Mouse (Mus musculus): ENCODE data around the gene Prkn. TPM values are rescaled to one million over a fixed set of nuclear protein-coding genes. Genes with fewer than 3 reads are reported as not detected.

Prkn gene
- polyA plus RNA-seq, 1 experiment from 2014 or later, result 2.3 TPM

DNA sequence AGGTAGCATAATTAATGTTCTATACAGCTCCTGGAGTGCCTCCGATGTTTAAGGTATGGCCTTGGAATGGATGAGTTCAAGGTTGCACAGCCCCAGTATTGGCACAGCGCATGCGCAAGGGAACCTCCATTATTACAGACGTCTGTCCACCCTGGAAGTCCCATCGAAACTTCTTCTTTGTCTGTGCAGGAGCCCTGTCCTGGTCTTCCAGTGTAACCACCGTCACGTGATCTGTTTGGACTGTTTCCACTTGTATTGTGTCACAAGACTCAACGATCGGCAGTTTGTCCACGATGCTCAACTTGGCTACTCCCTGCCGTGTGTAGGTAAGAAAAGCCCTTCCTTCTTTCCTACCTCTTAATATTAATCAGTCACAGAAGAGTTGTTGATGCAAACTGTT, 794.9 kb downstream of the Prkn start:
- no peaks in the 10 kb centered on the region for H3K4me1 ChIP-seq (replicated peaks; ENCODE audit: control insufficient read depth, insufficient read depth)
- no peaks in the 10 kb centered on the region for H3K36me3 ChIP-seq (ENCODE audit: control insufficient read depth, insufficient read depth, low read length)
- H3K27ac ChIP-seq (replicated peaks), result no peak overlapping the region
- ATAC-seq (ENCODE audit: low FRiP score, low TSS enrichment), result no peak
- 92% methylated on average over 11 of the region's 11 CpGs for WGBS
- TF ChIP-seq CTCF (IDR thresholded peaks at IDR 0.05; ENCODE audit: low read depth), result no peak
- TF ChIP-seq EP300 (optimal IDR thresholded peaks at IDR 0.05), result no peak
- no peak overlapping the region for H3K9ac ChIP-seq (ENCODE audit: low read length)
- DNase-seq (ENCODE audit: low spot score), result no peak
- H3K27me3 ChIP-seq (ENCODE audit: control insufficient read depth, insufficient read depth, low read length), result no peaks in the 10 kb centered on the region
- H3K9me3 ChIP-seq (ENCODE audit: control insufficient read depth, low read length), result no peaks in the 10 kb centered on the region
- H3K4me2 ChIP-seq (replicated peaks; ENCODE audit: low read depth), result no peak overlapping the region
- H3K4me3 ChIP-seq (ENCODE audit: low read depth, low read length), result no peak overlapping the region

DNA sequence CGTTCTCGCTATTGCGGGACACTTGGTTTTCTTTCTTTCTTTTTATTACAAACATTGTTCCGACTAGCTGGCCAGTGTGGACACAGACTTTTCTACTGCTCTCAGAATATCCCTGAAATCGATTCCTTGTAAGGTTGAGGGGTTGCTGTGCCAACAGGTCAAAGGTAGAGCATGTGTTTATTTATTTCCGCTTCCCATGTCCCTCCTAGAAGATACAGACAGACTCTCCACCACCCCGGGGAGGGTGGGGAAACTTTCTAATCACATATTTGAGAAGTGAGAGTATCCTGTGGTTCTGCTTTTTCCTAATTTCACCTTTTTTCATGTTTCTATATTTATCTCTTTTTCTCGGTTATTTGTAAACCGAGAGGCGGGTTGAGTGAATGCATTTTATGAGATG, 797.5 kb downstream of the Prkn start:
- DNase-seq (ENCODE audit: low spot score), result no peak
- Histone ChIP-seq H3K4me1 (replicated peaks; ENCODE audit: control insufficient read depth, insufficient read depth) (no peaks in the 10 kb centered on the region), H3K9me3 (ENCODE audit: control insufficient read depth, low read length) (no peaks in the 10 kb centered on the region), H3K4me3 (ENCODE audit: low read depth, low read length) (no peak overlapping the region), H3K4me2 (replicated peaks; ENCODE audit: low read depth) (no peak overlapping the region), H3K27me3 (ENCODE audit: control insufficient read depth, insufficient read depth, low read length) (no peaks in the 10 kb centered on the region), H3K27ac (replicated peaks) (no peak overlapping the region), H3K9ac (ENCODE audit: low read length) (no peak overlapping the region), H3K36me3 (ENCODE audit: control insufficient read depth, insufficient read depth, low read length) (no peaks in the 10 kb centered on the region)
- WGBS, result 62% methylated on average over 10 of the region's 10 CpGs
- TF ChIP-seq CTCF (IDR thresholded peaks at IDR 0.05; ENCODE audit: low read depth), result no peak
- no peak for TF ChIP-seq EP300 (optimal IDR thresholded peaks at IDR 0.05)
- ATAC-seq (ENCODE audit: low FRiP score, low TSS enrichment), result no peak

- WGBS, result 65% methylated on average over 6 of the region's 6 CpGs
- TF ChIP-seq CTCF (IDR thresholded peaks at IDR 0.05; ENCODE audit: low read depth), result no peak
- no peak for TF ChIP-seq EP300 (optimal IDR thresholded peaks at IDR 0.05)
- DNase-seq (ENCODE audit: low spot score), result no peak
- Histone ChIP-seq H3K27me3 (ENCODE audit: control insufficient read depth, insufficient read depth, low read length) (no peaks in the 10 kb centered on the region), H3K4me2 (replicated peaks; ENCODE audit: low read depth) (no peak overlapping the region), H3K4me1 (replicated peaks; ENCODE audit: control insufficient read depth, insufficient read depth) (no peaks in the 10 kb centered on the region), H3K9me3 (ENCODE audit: control insufficient read depth, low read length) (no peaks in the 10 kb centered on the region), H3K4me3 (ENCODE audit: low read depth, low read length) (no peak overlapping the region), H3K9ac (ENCODE audit: low read length) (no peak overlapping the region), H3K36me3 (ENCODE audit: control insufficient read depth, insufficient read depth, low read length) (no peaks in the 10 kb centered on the region), H3K27ac (replicated peaks) (no peak overlapping the region)
- no peak for ATAC-seq (ENCODE audit: low FRiP score, low TSS enrichment)
Observed at GRCm38 (mm10) chr17:11638451-11638850, 798.3 kb downstream of the Prkn start.

- TF ChIP-seq CTCF (IDR thresholded peaks at IDR 0.05; ENCODE audit: low read depth), result no peak
- TF ChIP-seq EP300 (optimal IDR thresholded peaks at IDR 0.05), result no peak
- H3K4me2 ChIP-seq (replicated peaks; ENCODE audit: low read depth), result no peak overlapping the region
- H3K4me3 ChIP-seq (ENCODE audit: low read depth, low read length), result no peak overlapping the region
- H3K27me3 ChIP-seq (ENCODE audit: control insufficient read depth, insufficient read depth, low read length), result no peaks in the 10 kb centered on the region
- no peak for ATAC-seq (ENCODE audit: low FRiP score, low TSS enrichment)
- no peak for DNase-seq (ENCODE audit: low spot score)
- H3K27ac ChIP-seq (replicated peaks), result no peak overlapping the region
- 76% methylated on average over 5 of the region's 5 CpGs for WGBS
- no peaks in the 10 kb centered on the region for H3K4me1 ChIP-seq (replicated peaks; ENCODE audit: control insufficient read depth, insufficient read depth)
- no peaks in the 10 kb centered on the region for H3K9me3 ChIP-seq (ENCODE audit: control insufficient read depth, low read length)
- H3K9ac ChIP-seq (ENCODE audit: low read length), result no peak overlapping the region
- H3K36me3 ChIP-seq (ENCODE audit: control insufficient read depth, insufficient read depth, low read length), result no peaks in the 10 kb centered on the region
Observed at GRCm38 (mm10) chr17:11639786-11640185, 799.6 kb downstream of the Prkn start.

GRCm38 (mm10) chr17:11642328-11642727, 802.1 kb downstream of the Prkn start:
- no peak overlapping the region for H3K27ac ChIP-seq (replicated peaks)

DNA sequence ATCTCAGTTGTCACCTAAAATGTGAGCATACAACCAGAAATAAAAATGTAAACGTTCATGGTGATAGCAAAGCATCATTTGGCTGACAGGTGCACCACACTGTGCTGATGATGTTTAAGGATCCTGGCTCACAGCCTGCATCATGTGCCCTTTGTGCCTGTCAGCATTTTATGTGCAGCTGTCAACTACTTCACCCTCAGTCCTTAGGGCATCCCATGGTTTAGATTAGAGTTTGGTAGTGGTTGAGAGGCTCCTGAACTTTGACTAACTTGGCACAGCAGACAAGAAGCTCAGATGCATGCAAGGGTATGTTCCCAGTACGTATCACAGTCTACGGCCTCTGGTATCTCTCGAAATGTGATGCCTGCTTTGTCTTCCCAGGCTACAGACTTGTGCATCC, 803.8 kb downstream of the Prkn start:
- ATAC-seq (ENCODE audit: low FRiP score, low TSS enrichment) (no peak), DNase-seq (ENCODE audit: low spot score) (no peak)
- Histone ChIP-seq H3K36me3 (ENCODE audit: control insufficient read depth, insufficient read depth, low read length) (no peaks in the 10 kb centered on the region), H3K4me2 (replicated peaks; ENCODE audit: low read depth) (no peak overlapping the region), H3K4me1 (replicated peaks; ENCODE audit: control insufficient read depth, insufficient read depth) (no peaks in the 10 kb centered on the region), H3K9ac (ENCODE audit: low read length) (no peak overlapping the region), H3K9me3 (ENCODE audit: control insufficient read depth, low read length) (no peaks in the 10 kb centered on the region), H3K4me3 (ENCODE audit: low read depth, low read length) (no peak overlapping the region), H3K27ac (replicated peaks) (no peak overlapping the region), H3K27me3 (ENCODE audit: control insufficient read depth, insufficient read depth, low read length) (no peaks in the 10 kb centered on the region)
- WGBS, result 68% methylated on average over 4 of the region's 4 CpGs
- TF ChIP-seq CTCF (IDR thresholded peaks at IDR 0.05; ENCODE audit: low read depth) (no peak), EP300 (optimal IDR thresholded peaks at IDR 0.05) (no peak)

More at GRCm38 (mm10) chr17:11642328-11642727, 802.1 kb downstream of the Prkn start:
- ATAC-seq (ENCODE audit: low FRiP score, low TSS enrichment), result no peak
- H3K9me3 ChIP-seq (ENCODE audit: control insufficient read depth, low read length), result no peaks in the 10 kb centered on the region
- H3K27me3 ChIP-seq (ENCODE audit: control insufficient read depth, insufficient read depth, low read length), result no peaks in the 10 kb centered on the region
- no peak overlapping the region for H3K4me2 ChIP-seq (replicated peaks; ENCODE audit: low read depth)
- no peak overlapping the region for H3K9ac ChIP-seq (ENCODE audit: low read length)
- TF ChIP-seq EP300 (optimal IDR thresholded peaks at IDR 0.05), result no peak
- no peak for TF ChIP-seq CTCF (IDR thresholded peaks at IDR 0.05; ENCODE audit: low read depth)
- 63% methylated on average over 1 of the region's 1 CpGs for WGBS
- H3K4me3 ChIP-seq (ENCODE audit: low read depth, low read length), result no peak overlapping the region
- H3K4me1 ChIP-seq (replicated peaks; ENCODE audit: control insufficient read depth, insufficient read depth), result no peaks in the 10 kb centered on the region
- no peaks in the 10 kb centered on the region for H3K36me3 ChIP-seq (ENCODE audit: control insufficient read depth, insufficient read depth, low read length)
- no peak for DNase-seq (ENCODE audit: low spot score)
